Mouse (Mus musculus): ENCODE measurements around the gene Sap30bp.
A peak's percentile ranks its signal among the peaks of the same experiment; 100 is the strongest.

The Sap30bp gene

GRCm38 (mm10) chr11:115904956-115905790 lies 27.9 kb upstream of the Sap30bp start:
- DNase-seq (ENCODE audit: low read depth, low spot score): no peak

GRCm38 (mm10) chr11:115906116-115906515 lies 27.0 kb upstream of the Sap30bp start:
- no peak for DNase-seq (ENCODE audit: low read depth, low spot score)

- no peak for DNase-seq (ENCODE audit: low read depth, low spot score)
Observed at GRCm38 (mm10) chr11:115906521-115906920, 26.6 kb upstream of the Sap30bp start.

- DNase-seq (ENCODE audit: low read depth, low spot score): no peak
Observed at GRCm38 (mm10) chr11:115911134-115911561, 21.9 kb upstream of the Sap30bp start.

GRCm38 (mm10) chr11:115911632-115912376 lies 21.3 kb upstream of the Sap30bp start, which contains the start of gene Smim6:
TSS of gene Smim6 (plus strand) at chr11:115912017.
- DNase-seq (ENCODE audit: low read depth, low spot score): no peak

GRCm38 (mm10) chr11:115916579-115916978 lies 16.5 kb upstream of the Sap30bp start:
- no peak for DNase-seq (ENCODE audit: low read depth, low spot score)

GRCm38 (mm10) chr11:115918637-115919036 lies 14.4 kb upstream of the Sap30bp start:
- DNase-seq (ENCODE audit: low read depth, low spot score): no peak

- no peak for DNase-seq (ENCODE audit: low read depth, low spot score)
Observed at GRCm38 (mm10) chr11:115919073-115919472, 14.0 kb upstream of the Sap30bp start.

GRCm38 (mm10) chr11:115920110-115920818 lies 12.8 kb upstream of the Sap30bp start:
- DNase-seq (ENCODE audit: low read depth, low spot score): peak; percentile 75

GRCm38 (mm10) chr11:115921986-115922385 lies 11.1 kb upstream of the Sap30bp start:
- DNase-seq (ENCODE audit: low read depth, low spot score): no peak

- DNase-seq (ENCODE audit: low read depth, low spot score): no peak
Observed at GRCm38 (mm10) chr11:115929031-115929430, 4.1 kb upstream of the Sap30bp start.

- no peak for DNase-seq (ENCODE audit: low read depth, low spot score)
Observed at GRCm38 (mm10) chr11:115929818-115930217, 3.3 kb upstream of the Sap30bp start.

- DNase-seq (ENCODE audit: low read depth, low spot score): no peak
Observed at GRCm38 (mm10) chr11:115931235-115931634, 1.8 kb upstream of the Sap30bp start.

GRCm38 (mm10) chr11:115933747-115934110 lies 647 bp downstream of the Sap30bp start:
- DNase-seq (ENCODE audit: low read depth, low spot score): no peak

GRCm38 (mm10) chr11:115939690-115940329 lies 6.7 kb downstream of the Sap30bp start:
- peak; percentile 68 for DNase-seq (ENCODE audit: low read depth, low spot score)

- DNase-seq (ENCODE audit: low read depth, low spot score): no peak
Observed at GRCm38 (mm10) chr11:115941980-115942379, 8.9 kb downstream of the Sap30bp start.

GRCm38 (mm10) chr11:115945247-115945646 lies 12.2 kb downstream of the Sap30bp start:
- peak; percentile 78 for DNase-seq (ENCODE audit: low read depth, low spot score)

GRCm38 (mm10) chr11:115946221-115946828 lies 13.2 kb downstream of the Sap30bp start:
- peak; percentile 55 for DNase-seq (ENCODE audit: low read depth, low spot score)

- no peak for DNase-seq (ENCODE audit: low read depth, low spot score)
Observed at GRCm38 (mm10) chr11:115948316-115948715, 15.2 kb downstream of the Sap30bp start.

GRCm38 (mm10) chr11:115950719-115951118 lies 17.6 kb downstream of the Sap30bp start:
- DNase-seq (ENCODE audit: low read depth, low spot score): no peak

- DNase-seq (ENCODE audit: low read depth, low spot score): no peak
Observed at GRCm38 (mm10) chr11:115954712-115955111, 21.6 kb downstream of the Sap30bp start.
